In the genomic region with DNA sequence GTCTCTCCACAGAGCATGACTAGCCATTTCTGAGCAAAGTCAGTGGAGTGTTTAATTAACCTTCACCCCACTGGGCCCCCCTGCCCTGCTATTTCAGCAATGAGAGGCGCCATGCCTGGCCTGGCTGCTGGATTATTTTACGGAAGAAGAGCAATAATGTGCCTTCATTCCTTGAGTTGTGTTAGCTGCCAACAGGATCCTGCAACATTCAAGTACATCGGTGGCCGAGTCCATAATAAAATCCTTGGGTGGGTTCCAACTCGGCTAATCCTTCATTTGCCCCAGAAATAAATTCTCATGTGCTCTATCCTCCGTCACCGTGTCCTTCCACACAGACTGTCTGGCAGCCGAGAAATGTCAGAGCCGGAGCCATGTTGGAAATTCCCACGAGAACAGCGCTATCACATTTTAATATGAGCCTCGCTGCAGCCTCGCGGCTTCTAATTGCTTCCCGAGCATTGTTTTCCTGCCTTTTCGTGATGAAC, we compare ENCODE assay signal across 11 mouse cellular contexts.
DNase-seq lines count a peak whose midpoint lies in the region; ATAC-seq and TF ChIP-seq lines count a peak whose summit lies in the region.
"Had no signal": no experiment of that assay in that cellular context is flagged by ENCODE, and none has a peak within 500 bp of the region (broad histone marks: within the 10 kb centered on the region; RNA-seq: fewer than 3 reads in every experiment).

No protein-coding gene starts in this region.

- TF ChIP-seq CTCF in forebrain, postnatal 0 days (IDR thresholded peaks at IDR 0.05; ENCODE audit: low read depth) = no peak
- TF ChIP-seq CTCF in midbrain, postnatal 0 days (IDR thresholded peaks at IDR 0.05) = no peak

- peak overlapping the region; percentile 9; the same call in 1 of the 2 replicates for H3K9ac ChIP-seq in kidney, embryonic 16.5 days (replicated peaks; ENCODE audit: low read length)
- H3K9ac ChIP-seq in forebrain, postnatal 0 days = no peak overlapping the region
- H3K9ac ChIP-seq in midbrain, postnatal 0 days (replicated peaks; ENCODE audit: low read length, poor library complexity, severe bottlenecking) = no peak overlapping the region

- no peaks in the 10 kb centered on the region for H3K36me3 ChIP-seq in kidney, embryonic 16.5 days (ENCODE audit: insufficient read depth, low read length)
- no peaks in the 10 kb centered on the region for H3K36me3 ChIP-seq in forebrain, postnatal 0 days (ENCODE audit: insufficient read depth)
- H3K36me3 ChIP-seq in midbrain, postnatal 0 days (ENCODE audit: insufficient read depth, low read length) = no peaks in the 10 kb centered on the region
- H3K36me3 ChIP-seq: heart, embryonic 10.5 days had no signal

- H3K27ac ChIP-seq in kidney, embryonic 16.5 days (ENCODE audit: low read length) = peak overlapping the region; percentile 86
- peak overlapping the region; percentile 40; the same call in 1 of the 2 replicates for H3K27ac ChIP-seq in forebrain, postnatal 0 days (ENCODE audit: low read depth, low read length)
- H3K27ac ChIP-seq in midbrain, postnatal 0 days (ENCODE audit: low read depth, low read length) = no peak overlapping the region; the same call in 1 of the 2 replicates
- H3K27ac ChIP-seq: heart, embryonic 10.5 days had no signal

- peak overlapping the region; percentile 37 for H3K4me2 ChIP-seq in kidney, embryonic 16.5 days (replicated peaks; ENCODE audit: low read depth, low read length)
- peak overlapping the region; percentile 27; the same call in 1 of the 2 replicates for H3K4me2 ChIP-seq in forebrain, postnatal 0 days (ENCODE audit: low read depth)
- H3K4me2 ChIP-seq in midbrain, postnatal 0 days (ENCODE audit: low read depth, low read length, poor library complexity, severe bottlenecking) = no peak overlapping the region; the same call in 1 of the 2 replicates

- WGBS in kidney, embryonic 16.5 days = 39% methylated on average over 16 of the region's 16 CpGs
- WGBS in forebrain, postnatal 0 days = 54% methylated on average over 16 of the region's 16 CpGs
- 48% methylated on average over 16 of the region's 16 CpGs for WGBS in midbrain, postnatal 0 days

- peak; percentile 82 for ATAC-seq in kidney, embryonic 16.5 days (ENCODE audit: low FRiP score, low TSS enrichment)
- ATAC-seq in forebrain, postnatal 0 days = no peak
- ATAC-seq in midbrain, postnatal 0 days (ENCODE audit: low FRiP score) = no peak
- ATAC-seq: Patski had no signal

- H3K4me1 ChIP-seq in kidney, embryonic 16.5 days (ENCODE audit: insufficient read depth, low read length) = peaks cover 13% of the 10 kb centered on the region
- no peaks in the 10 kb centered on the region for H3K4me1 ChIP-seq in forebrain, postnatal 0 days (ENCODE audit: insufficient read depth)
- H3K4me1 ChIP-seq in midbrain, postnatal 0 days (ENCODE audit: insufficient read depth, low read length) = no peaks in the 10 kb centered on the region
- H3K4me1 ChIP-seq: heart, embryonic 10.5 days had no signal

- H3K9me3 ChIP-seq in kidney, embryonic 16.5 days (ENCODE audit: low read length) = peaks cover 4% of the 10 kb centered on the region; the same call in 1 of the 2 replicates
- H3K9me3 ChIP-seq in forebrain, postnatal 0 days (ENCODE audit: low read length) = no peaks in the 10 kb centered on the region
- H3K9me3 ChIP-seq in midbrain, postnatal 0 days (ENCODE audit: low read length) = 0 out of 2 replicates have a peak, but pooled peaks cover 3% of the 10 kb centered on the region
- H3K9me3 ChIP-seq: heart, embryonic 10.5 days had no signal

- no peak for DNase-seq in kidney, adult 11 months
- DNase-seq in adrenal gland, postnatal 10 days = peak; percentile 55
- peak; percentile 45 for DNase-seq in forebrain, postnatal 0 days
- peak; percentile 78 for DNase-seq in midbrain, postnatal 0 days (ENCODE audit: low spot score)
- no peak for DNase-seq in spleen, adult 12 weeks (ENCODE audit: low spot score)
- DNase-seq in MN1 (ENCODE audit: low spot score) = no peak
- DNase-seq: cerebellum, adult 11-12 months; thymus, postnatal 25 days had no signal

- H3K4me3 ChIP-seq in kidney, embryonic 16.5 days (ENCODE audit: low read length) = peak overlapping the region; percentile 15
- peak overlapping the region; percentile 6; the same call in 1 of the 2 replicates for H3K4me3 ChIP-seq in forebrain, postnatal 0 days (ENCODE audit: low read depth, low read length)
- no peak overlapping the region for H3K4me3 ChIP-seq in midbrain, postnatal 0 days (ENCODE audit: low read depth, low read length)
- H3K4me3 ChIP-seq: heart, embryonic 10.5 days had no signal

- no peaks in the 10 kb centered on the region for H3K27me3 ChIP-seq in kidney, embryonic 16.5 days (ENCODE audit: insufficient read depth, low read length)
- H3K27me3 ChIP-seq in forebrain, postnatal 0 days (ENCODE audit: insufficient read depth, low read length) = no peaks in the 10 kb centered on the region
- H3K27me3 ChIP-seq in midbrain, postnatal 0 days (ENCODE audit: insufficient read depth, low read length) = no peaks in the 10 kb centered on the region
- H3K27me3 ChIP-seq: Patski had no signal

Comparison
In these comparisons a context has a peak if more than half of its experiments do, and no peak if none do; other contexts are left out.
1. DNase-seq: peak in adrenal gland, postnatal 10 days (single experiment), forebrain, postnatal 0 days (single experiment) and midbrain, postnatal 0 days (single experiment); none in kidney, adult 11 months (single experiment), spleen, adult 12 weeks (single experiment) and MN1 (single experiment).